Mouse (Mus musculus) neural tube, embryonic 10.5 days (tissue): Measurements from ENCODE around the gene Fgfr3.

Experiments
- DNase-seq: peaks from one replicate; pipeline ENCODE4 v3.0.0-alpha.2; 2017; ENCODE audit warnings: low spot score; ENCODE audit errors: extremely low spot score

The Fgfr3 gene

GRCm38 (mm10) chr5:33728841-33729240 lies 7.4 kb downstream of the Fgfr3 start:
- no peak for DNase-seq

DNA sequence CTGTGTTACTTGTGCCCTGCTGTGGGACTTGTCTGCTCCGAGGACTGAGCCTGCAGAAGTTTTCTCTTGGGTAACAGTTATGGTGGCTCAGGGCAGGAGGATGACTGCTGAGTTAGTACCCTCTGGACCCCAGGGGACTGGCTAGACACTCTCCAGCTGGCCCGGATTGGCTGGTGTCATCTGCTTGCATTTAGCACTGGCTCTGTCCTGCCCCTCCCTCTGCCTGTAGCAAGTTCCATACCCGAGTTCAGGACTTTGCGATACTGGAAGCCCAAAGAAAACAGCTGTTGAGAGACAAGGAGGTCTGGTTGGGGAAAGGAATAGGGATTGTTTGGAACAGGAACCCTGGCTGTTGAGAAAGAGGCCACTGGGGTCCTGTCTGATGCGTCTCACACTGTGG lies 9.0 kb downstream of the Fgfr3 start:
- DNase-seq: no peak

- DNase-seq: no peak
These were observed 9.6 kb downstream of the Fgfr3 start for GRCm38 (mm10) chr5:33731051-33731450.

DNA sequence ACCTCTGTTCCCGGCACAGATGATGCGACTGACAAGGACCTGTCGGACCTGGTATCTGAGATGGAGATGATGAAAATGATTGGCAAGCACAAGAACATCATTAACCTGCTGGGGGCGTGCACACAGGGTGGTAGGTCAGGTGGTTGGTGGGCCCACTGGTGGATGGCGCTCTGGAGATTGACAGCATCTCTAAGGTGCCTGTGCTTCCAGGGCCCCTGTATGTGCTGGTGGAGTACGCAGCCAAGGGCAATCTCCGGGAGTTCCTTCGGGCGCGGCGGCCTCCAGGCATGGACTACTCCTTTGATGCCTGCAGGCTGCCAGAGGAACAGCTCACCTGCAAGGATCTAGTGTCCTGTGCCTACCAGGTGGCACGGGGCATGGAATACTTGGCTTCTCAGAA lies 12.4 kb downstream of the Fgfr3 start:
- DNase-seq: no peak

DNA sequence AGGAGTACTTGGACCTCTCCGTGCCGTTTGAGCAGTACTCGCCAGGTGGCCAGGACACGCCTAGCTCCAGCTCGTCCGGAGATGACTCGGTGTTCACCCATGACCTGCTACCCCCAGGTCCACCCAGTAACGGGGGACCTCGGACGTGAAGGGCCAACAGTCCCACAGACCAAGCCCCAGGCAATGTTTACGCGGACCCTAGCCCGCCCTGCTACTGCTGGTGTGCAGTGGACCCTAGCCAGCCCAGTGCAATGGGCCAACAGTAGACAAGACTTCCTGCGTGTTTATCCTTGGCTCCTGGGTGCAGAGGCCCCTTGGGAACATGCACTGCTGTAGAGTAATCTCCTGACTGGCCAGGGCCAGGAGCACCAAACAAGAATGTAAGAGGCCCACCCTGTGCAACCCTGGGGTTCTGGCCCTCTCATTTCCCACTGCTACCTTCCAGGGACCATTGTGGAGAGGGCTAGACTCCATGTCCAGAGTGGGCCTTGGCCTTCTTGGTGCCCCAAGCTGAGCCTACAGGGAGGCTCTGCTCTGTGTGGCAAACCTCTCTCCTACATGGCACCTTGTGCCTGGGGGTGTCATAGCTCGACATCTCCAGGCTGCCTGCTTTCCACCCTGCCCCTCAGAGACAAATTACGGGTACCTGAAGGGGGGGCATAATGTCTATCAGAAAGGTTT lies 14.1 kb downstream of the Fgfr3 start:
- no peak for DNase-seq

DNA sequence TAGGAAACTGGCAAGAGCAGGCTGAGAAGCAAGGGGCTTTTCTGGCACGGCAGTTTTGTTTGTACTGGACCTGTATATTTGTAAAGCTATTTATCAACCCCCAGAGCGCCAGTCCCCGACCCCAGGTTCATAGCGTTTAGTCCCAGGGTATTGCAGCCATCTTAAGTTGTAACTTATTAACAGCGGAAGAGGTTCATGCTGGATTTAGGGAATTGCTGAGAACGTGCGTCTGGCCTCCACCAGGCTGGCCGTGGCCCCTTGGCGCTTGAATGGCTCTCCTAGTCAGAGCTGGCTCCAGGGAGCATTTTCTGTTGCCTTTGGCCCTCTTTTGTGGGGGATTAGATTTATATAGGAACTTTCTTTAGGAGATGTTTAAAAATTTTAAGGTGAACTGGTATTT lies 14.8 kb downstream of the Fgfr3 start:
- no peak for DNase-seq

- DNase-seq: peak; percentile 80
These were observed 16.4 kb downstream of the Fgfr3 start for GRCm38 (mm10) chr5:33737903-33738321.

DNA sequence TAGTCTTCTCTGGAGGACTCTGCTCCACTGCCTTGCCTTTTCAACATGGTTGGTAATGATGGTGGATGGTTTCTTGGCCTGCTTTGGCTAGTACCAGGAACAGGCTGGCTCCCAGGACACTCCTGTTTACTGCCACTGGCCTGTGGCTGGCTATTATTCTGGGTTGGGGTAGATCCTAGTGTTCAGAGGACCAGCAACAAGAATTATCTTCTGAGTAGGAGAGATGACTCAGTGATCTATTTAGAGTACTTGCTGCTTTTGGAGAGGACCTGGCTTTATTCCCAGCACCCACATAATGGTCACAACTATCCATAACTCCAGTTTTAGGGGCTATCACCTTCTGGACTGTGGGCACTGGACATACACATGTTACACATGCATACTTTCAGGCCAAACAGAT lies 16.9 kb downstream of the Fgfr3 start:
- no peak for DNase-seq

DNA sequence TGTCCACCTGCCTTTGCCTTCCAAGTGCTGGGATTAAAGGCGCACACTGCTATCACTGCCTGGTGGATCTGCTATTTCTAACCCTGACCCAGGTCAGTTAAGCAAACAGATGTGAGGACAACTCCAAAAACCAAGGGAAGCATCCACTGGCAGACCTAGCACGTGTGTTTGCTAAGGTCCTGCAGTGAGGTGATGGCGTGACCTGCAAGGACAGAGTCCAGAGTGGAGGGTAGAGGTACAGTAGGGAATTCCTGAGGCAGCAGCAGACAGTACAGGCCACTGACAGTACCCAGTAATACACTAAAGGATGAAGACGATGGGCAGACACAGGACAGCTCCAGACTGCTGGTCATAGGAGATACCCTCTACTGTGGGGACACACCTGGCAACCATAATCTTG lies 19.1 kb downstream of the Fgfr3 start:
- no peak for DNase-seq

GRCm38 (mm10) chr5:33743481-33743880 lies 22.0 kb downstream of the Fgfr3 start:
- no peak for DNase-seq

DNA sequence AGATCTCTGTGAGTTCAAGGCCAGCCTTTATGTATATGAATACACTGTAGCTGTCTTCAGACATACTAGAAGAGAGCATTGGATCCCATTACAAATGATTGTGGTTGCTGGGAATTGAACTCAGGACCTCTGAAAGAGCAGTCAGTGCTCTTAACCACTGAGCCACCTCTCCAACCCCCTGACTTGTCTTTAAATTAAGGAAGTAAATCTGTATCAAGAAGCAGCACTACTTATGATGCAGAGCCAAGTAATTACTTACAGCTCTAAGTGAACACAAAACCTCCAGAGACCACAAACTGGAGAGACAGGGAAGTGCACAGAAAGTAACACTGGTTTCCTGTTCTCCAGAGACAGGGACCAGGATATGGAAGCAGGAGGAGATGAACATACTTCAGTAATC lies 55.7 kb downstream of the Fgfr3 start:
- DNase-seq: no peak

DNA sequence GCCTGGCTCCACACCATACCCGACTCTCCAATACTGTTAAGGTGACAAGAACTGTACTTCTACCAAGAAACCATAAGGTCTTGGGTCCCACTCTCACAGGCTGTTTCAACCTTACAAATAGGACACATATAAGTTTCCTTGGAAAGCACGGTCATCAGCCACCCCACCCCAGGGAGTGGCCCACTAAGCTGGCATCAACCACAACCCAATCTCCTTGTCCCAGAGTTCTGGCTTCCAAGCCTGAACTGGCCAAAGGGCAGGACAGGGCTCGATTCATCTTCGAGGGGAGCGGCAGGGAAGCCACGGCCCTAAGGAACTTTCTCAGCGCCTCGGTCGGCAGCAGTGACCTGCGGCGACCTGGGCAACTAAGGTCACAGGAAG lies 60.5 kb downstream of the Fgfr3 start:
- no peak for DNase-seq

GRCm38 (mm10) chr5:33782345-33782998 lies 61.0 kb downstream of the Fgfr3 start, which contains the start of gene Letm1:
Gene Letm1 (minus strand): TSS chr5:33782817.
- peak; percentile 94 for DNase-seq

GRCm38 (mm10) chr5:33782999-33783390 lies 61.5 kb downstream of the Fgfr3 start:
- no peak for DNase-seq
